Mouse (Mus musculus) intestine, embryonic 15.5 days (tissue): Measurements from ENCODE around the gene A930017K11Rik. TPM values are rescaled to one million over a fixed set of nuclear protein-coding genes. Genes with fewer than 3 reads are reported as not detected.
A peak's percentile ranks its signal among the peaks of the same experiment; 100 is the strongest.

ENCODE experiments used
- ATAC-seq: fragments of 200-750 bp; cut with Nextera tagmentation; 2 replicates; pipeline ENCODE4 v1.8.0; 2017; ENCODE audit warnings: moderate TSS enrichment, moderate library complexity
- H3K27ac ChIP-seq: fragments of 300-500 bp; sonication (generic); 2 replicates; pipeline ENCODE4 v1.5.1; 2015; ENCODE audit warnings: mild to moderate bottlenecking, inconsistent platforms
- H3K27me3 ChIP-seq: fragments of 300-500 bp; sonication (generic); replicated peaks from 2 replicates; pipeline ENCODE4 v1.6.1; 2015; ENCODE audit warnings: inconsistent platforms
- H3K36me3 ChIP-seq: fragments of 300-500 bp; sonication (generic); 2 replicates; pipeline ENCODE4 v1.6.1; 2015; ENCODE audit warnings: inconsistent platforms
- H3K4me1 ChIP-seq: fragments of 300-500 bp; sonication (generic); replicated peaks from 2 replicates; pipeline ENCODE4 v1.6.1; 2015; ENCODE audit warnings: inconsistent platforms
- H3K4me2 ChIP-seq: fragments of 300-500 bp; sonication (generic); replicated peaks from 2 replicates; pipeline ENCODE4 v1.6.1; 2015; ENCODE audit warnings: mild to moderate bottlenecking, inconsistent platforms
- H3K4me3 ChIP-seq: fragments of 300-500 bp; sonication (generic); replicated peaks from 2 replicates; pipeline ENCODE4 v1.5.1; 2015; ENCODE audit warnings: inconsistent platforms
- H3K9ac ChIP-seq: fragments of 300-500 bp; sonication (generic); 2 replicates; pipeline ENCODE4 v1.6.1; 2015; ENCODE audit warnings: inconsistent platforms
- H3K9me3 ChIP-seq: fragments of 300-500 bp; sonication (generic); 2 replicates; pipeline ENCODE4 v1.6.1; 2016; ENCODE audit warnings: inconsistent platforms
- WGBS: fragments of 180-500 bp; shearing (Covaris S2); methylation state at CpG from one replicate; pipeline ENCODE4 v1.1.7; 2015; 5-methylcytosine and 5-hydroxymethylcytosine counted together
- polyA plus RNA-seq: library from polyadenylated mRNA; unstranded; fragments of >200 nt; fragmentation: Nextera tagmentation; extraction: Ambion mirVana; gene quantifications from 2 replicates; pipeline ENCODE4 v1.2.1, GENCODE M21; 2015

Gene A930017K11Rik
- polyA plus RNA-seq: 0.20 and 0.28 TPM in 2 replicates

DNA sequence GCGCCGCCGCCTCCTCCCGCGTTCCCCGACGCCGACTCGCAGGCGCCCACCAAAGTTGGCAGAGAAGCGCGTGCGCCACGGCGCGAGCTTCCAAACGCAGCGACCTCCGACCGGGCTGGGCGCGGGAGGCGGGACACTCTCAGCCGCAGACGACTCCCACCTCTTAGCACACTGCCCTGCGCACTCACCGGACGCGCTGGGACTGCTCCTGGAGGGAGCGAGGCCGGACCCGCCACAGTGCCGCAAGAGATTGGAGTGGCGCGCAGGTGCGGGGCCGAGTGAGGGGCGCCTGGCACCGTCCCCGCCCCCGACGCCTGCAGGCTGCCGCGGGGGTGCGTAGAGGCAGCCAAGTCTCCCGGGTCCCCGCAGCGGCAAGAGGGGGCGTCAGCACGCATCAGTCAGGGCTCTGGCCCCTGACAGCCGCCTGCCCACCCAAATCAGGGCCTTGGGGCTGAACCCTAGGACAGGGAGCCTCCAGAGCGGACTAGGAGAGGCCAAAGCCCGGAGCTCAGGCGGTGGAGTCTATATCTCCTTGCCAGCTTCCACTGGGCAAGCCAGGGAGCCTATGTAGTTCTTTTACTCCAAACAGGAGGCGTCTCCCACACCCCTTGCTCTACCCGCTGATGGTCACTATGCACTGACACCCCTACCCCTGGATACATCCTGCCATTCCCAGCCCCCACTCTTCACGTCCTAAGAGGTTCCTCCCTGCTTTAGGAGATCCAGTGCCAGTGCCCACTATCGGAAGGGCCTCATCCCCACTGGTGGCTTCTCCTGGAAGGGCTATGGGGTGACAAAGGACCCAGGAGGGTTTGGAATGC lies at the start of gene A930017K11Rik:
A930017K11Rik (minus strand) TSS at position 763 of the 821 bp plus-strand sequence.
- H3K4me2 ChIP-seq: peak within 1 kb of the TSS; percentile 88

DNA sequence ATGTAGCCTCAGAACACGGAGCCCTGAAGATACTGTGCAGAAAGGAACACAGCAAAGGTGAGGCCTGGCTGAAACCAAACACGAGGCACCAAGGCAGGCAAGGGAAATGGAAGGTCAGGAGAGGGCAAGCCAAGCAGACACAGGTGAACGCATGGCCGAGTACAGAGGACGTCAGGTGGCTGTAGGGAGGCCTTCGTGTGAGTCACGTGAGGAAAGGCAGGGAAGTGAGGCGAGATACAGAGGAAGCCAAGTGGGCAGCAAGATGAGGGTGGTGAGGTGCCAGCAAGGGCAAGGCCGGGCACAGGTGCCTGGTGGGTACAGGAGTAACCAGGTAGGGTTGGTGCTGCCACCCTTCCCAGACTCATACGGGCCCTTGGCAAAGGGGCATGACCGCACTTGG lies 46.1 kb upstream of the A930017K11Rik start:
- no peak for ATAC-seq
- Histone ChIP-seq H3K9ac (no peak overlapping the region), H3K4me3 (no peak overlapping the region), H3K27me3 (no peaks in the 10 kb centered on the region), H3K36me3 (0 out of 2 replicates have a peak, but pooled peaks cover 2% of the 10 kb centered on the region), H3K27ac (no peak overlapping the region), H3K9me3 (no peaks in the 10 kb centered on the region), H3K4me1 (no peaks in the 10 kb centered on the region), H3K4me2 (no peak overlapping the region)
- 90% methylated on average over 11 of the region's 11 CpGs for WGBS

More for the DNA sequence above, at the start of gene A930017K11Rik:
- peak within 1 kb of the TSS; percentile 40 for H3K4me3 ChIP-seq
- no peaks in the 10 kb centered on the region for H3K9me3 ChIP-seq
- peak; percentile 44 for ATAC-seq
- no peak within 1 kb of the TSS for H3K27ac ChIP-seq
- peaks cover 41% of the 10 kb centered on the region for H3K27me3 ChIP-seq
- no peaks in the 10 kb centered on the region for H3K36me3 ChIP-seq
- H3K4me1 ChIP-seq: peaks cover 12% of the 10 kb centered on the region
- WGBS: 1% methylated on average over 58 of the region's 58 CpGs
- peak within 1 kb of the TSS; percentile 36; the same call in 1 of the 2 replicates for H3K9ac ChIP-seq

DNA sequence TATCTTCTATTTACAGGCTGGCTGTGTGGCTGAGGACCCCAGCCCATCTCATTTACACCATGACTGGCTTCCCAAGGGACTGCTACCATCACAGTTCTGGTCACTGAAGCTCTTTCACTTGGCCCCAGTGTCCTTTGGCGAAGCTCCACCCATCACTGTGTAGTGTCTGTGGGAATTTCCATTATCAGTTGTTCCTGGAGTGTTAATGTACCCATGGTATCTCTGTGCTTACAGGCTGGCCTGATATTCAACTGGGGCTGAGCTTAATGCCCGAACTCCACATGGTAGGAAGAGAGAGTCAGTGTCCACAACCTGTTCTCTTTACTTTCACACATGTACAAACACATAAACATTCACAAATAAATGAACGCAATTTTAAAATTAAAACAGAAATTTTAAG lies 41.1 kb upstream of the A930017K11Rik start:
- Histone ChIP-seq H3K4me3 (no peak overlapping the region), H3K27ac (no peak overlapping the region), H3K9me3 (no peaks in the 10 kb centered on the region), H3K4me2 (no peak overlapping the region), H3K27me3 (no peaks in the 10 kb centered on the region), H3K36me3 (peaks cover 9% of the 10 kb centered on the region; the same call in 1 of the 2 replicates), H3K4me1 (no peaks in the 10 kb centered on the region), H3K9ac (no peak overlapping the region)
- ATAC-seq: no peak
- 91% methylated on average over 3 of the region's 3 CpGs for WGBS

DNA sequence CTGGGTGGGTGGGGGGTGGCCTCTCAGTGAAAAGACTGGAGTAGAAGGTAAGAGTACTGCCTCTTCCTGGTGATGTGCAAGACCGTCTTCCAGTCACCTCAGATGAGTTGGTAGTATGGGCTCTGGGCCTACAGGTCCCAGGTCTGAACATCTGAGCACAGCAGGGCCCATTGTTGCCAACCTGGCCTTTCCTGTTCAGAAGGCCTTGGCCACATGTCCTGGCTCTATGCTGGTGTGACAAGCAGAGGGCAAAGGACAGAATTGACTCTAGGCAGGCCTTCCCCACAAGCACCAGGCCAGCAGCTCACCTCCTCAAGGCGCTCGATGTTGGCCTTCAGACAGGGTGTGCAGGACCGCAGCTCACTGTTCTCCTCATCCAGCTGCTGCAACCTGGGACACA lies 39.9 kb upstream of the A930017K11Rik start:
- H3K27ac ChIP-seq: no peak overlapping the region
- H3K4me2 ChIP-seq: no peak overlapping the region
- H3K27me3 ChIP-seq: no peaks in the 10 kb centered on the region
- peaks cover 8% of the 10 kb centered on the region; the same call in 1 of the 2 replicates for H3K36me3 ChIP-seq
- WGBS: 95% methylated on average over 4 of the region's 4 CpGs
- no peak for ATAC-seq
- H3K4me3 ChIP-seq: no peak overlapping the region
- no peak overlapping the region for H3K9ac ChIP-seq
- H3K9me3 ChIP-seq: no peaks in the 10 kb centered on the region
- no peaks in the 10 kb centered on the region for H3K4me1 ChIP-seq

DNA sequence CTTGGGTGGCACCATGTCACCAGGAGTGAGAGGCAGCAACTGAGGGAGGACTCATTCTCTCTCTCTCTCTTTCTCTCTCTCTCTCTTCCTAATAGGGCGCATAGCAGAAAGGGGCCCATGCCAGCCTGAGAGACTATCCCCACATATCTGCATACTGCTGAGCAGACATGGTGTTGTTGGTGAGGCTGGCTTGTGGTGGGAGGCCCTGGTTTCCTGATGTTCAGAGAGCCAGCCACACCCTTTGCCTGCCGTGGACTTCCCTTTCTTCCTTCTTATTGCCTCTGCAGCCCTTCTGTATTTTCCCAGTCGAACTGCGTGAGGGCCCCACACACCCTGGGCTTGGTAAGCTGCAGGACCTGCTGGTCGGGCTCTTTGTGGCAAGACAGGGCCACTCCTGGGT lies 38.0 kb upstream of the A930017K11Rik start:
- WGBS: 78% methylated on average over 5 of the region's 5 CpGs
- Histone ChIP-seq H3K36me3 (peaks cover 8% of the 10 kb centered on the region; the same call in 1 of the 2 replicates), H3K9me3 (no peaks in the 10 kb centered on the region), H3K4me1 (no peaks in the 10 kb centered on the region), H3K27me3 (no peaks in the 10 kb centered on the region), H3K4me3 (no peak overlapping the region), H3K27ac (no peak overlapping the region), H3K9ac (no peak overlapping the region), H3K4me2 (no peak overlapping the region)
- no peak for ATAC-seq

DNA sequence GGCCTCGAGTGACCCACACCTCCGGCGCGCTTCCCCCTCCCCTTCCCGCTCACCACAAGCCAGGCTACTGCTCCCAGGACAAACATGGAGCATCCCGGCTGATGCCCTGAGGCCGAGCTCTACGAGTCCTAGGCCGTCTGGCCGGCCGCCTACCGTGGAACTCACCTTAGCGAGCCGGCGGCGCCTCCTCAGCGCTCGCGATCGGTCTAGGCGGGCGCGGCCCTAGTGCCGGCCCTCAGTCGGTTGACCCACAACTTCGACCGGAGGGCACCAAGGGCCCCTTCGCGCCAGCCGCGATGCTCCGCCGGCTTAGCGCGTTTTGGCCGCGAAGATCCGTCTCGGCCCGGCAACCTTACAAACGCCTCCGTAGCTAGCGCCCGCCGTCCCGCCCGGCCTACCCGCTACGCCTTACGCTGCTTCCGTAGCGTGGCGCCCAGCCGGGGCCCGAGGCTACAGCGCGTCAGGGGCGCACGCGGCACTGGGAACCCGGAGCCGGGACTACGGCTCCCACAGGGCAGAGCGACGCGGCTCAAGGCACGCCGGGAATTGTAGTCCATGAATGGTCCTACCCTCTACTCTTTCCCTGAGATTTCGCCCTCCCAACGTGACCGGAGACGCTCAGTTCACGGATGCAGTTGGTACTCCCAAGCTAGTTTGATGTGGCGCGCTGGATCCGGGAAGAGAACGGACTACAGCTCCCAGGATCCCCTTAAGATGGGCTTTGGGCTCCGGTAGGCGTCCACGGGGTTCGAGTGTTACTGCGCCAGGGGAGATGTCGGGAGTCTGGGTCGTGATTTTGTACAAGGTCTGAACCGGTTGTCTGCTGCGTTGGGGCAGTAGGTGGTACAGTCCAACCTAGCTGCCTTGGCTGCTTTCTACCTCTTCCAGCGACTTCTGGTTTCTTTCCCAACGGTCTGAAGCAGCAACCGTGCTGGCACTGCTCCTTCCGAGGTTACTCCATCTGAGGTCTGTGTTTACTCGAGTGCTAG lies 33.2 kb upstream of the A930017K11Rik start, which contains the start of gene Capn15:
Capn15 (minus strand) TSS at position 491 of the 989 bp plus-strand sequence.
- under 1% methylated on average over 89 of the region's 91 CpGs for WGBS

DNA sequence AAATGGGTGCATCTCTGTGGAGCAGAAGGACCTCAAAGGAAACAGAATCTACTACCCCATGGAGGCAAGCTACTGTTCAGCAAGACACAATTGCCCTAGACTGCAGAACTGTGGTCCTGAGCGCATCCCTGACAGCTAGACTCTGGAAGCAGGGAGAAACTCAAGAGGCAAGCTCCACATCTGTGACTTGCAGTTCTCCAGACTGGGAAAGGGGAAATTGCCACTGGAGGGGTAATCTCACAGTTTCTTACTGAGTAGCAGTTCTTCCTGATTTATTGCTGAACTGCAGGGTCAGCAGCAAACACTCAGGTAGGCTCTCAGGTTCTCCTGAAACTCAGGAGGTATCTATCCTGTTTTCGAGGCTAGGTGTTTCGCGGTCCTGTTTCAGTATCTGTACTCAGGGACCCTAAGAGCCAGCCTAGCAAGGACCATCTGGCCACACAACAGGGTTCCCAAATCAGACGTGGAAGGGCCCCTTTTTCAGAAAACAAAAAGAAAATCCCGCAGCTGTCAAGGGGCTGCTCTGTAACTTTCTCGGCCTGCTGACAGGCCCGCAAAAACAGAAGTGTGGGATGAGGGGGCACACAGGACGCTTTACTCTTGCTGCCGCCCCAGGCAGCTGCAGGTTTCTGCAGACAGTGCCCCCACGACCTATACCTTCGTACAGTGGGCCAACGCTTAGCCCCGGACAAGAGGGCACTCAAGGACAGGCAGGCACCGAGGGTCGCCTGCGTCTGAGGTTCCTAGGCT lies 32.4 kb upstream of the A930017K11Rik start:
- no peaks in the 10 kb centered on the region for H3K9me3 ChIP-seq

More for the DNA sequence above, 33.2 kb upstream of the A930017K11Rik start, which contains the start of gene Capn15:
- Histone ChIP-seq H3K27me3 (no peaks in the 10 kb centered on the region), H3K4me1 (peaks cover 24% of the 10 kb centered on the region; the same call in 1 of the 2 replicates), H3K9me3 (no peaks in the 10 kb centered on the region), H3K4me3 (peak within 1 kb of the TSS; percentile 75), H3K27ac (peak within 1 kb of the TSS; percentile 83), H3K9ac (peak within 1 kb of the TSS; percentile 89), H3K36me3 (peaks cover 1% of the 10 kb centered on the region; the same call in 1 of the 2 replicates), H3K4me2 (peak within 1 kb of the TSS; percentile 73)
- ATAC-seq: peak; percentile 99

DNA sequence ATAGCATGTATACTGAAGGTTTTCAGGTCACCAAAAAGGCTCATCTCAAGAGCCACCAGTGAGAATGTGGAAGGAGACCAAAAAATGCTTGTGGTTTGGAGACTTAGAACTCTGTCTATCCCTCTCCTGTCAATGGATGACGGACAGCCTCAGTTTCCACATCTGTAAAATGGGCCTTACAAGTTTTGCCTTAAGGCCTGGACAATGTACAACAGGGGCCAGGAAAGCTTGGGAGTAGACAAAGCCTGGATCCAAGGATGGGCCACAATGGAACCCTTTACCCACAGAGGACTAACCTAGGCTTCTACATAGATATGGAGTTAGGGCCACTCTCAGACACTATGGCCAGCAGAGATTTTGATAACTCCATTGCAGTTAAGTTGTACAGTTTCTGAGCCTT lies 31.7 kb upstream of the A930017K11Rik start:
- WGBS: 100% methylated on average over 1 of the region's 1 CpGs
- Histone ChIP-seq H3K27me3 (no peaks in the 10 kb centered on the region), H3K36me3 (no peaks in the 10 kb centered on the region), H3K4me2 (peak overlapping the region; percentile 73), H3K9ac (peak overlapping the region; percentile 5; the same call in 1 of the 2 replicates), H3K27ac (no peak overlapping the region), H3K4me3 (peak overlapping the region; percentile 75; the same call in 1 of the 2 replicates), H3K4me1 (peaks cover 26% of the 10 kb centered on the region; the same call in 1 of the 2 replicates), H3K9me3 (no peaks in the 10 kb centered on the region)
- ATAC-seq: no peak

More for the DNA sequence above, 32.4 kb upstream of the A930017K11Rik start:
- Histone ChIP-seq H3K27ac (peak overlapping the region; percentile 83), H3K27me3 (no peaks in the 10 kb centered on the region), H3K4me1 (peaks cover 24% of the 10 kb centered on the region; the same call in 1 of the 2 replicates), H3K4me3 (peak overlapping the region; percentile 75), H3K4me2 (peak overlapping the region; percentile 73), H3K9ac (peak overlapping the region; percentile 89), H3K36me3 (no peaks in the 10 kb centered on the region; the same call in 1 of the 2 replicates)
- no peak for ATAC-seq
- WGBS: 12% methylated on average over 17 of the region's 17 CpGs

DNA sequence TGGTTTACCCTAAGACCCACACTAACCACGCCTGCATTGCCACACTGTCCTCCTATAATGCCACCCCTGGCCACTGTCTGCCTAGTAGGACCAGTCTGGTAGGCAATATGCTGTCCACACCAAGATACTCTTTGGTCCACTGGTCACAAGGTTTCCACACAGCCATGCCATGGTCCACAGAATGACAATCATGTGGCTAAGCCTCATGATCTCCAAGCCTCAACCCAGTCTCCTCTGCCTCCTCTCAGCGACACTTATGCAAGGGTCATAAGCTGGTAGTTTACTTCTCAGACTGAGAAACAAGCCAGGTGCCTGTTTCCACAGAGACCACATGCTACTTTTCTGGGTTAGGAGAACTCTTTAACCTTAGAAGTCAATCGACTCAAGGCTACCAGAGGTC lies 30.5 kb upstream of the A930017K11Rik start:
- H3K9me3 ChIP-seq: no peaks in the 10 kb centered on the region
- no peak for ATAC-seq
- H3K4me3 ChIP-seq: no peak overlapping the region
- no peaks in the 10 kb centered on the region for H3K27me3 ChIP-seq
- H3K4me1 ChIP-seq: peaks cover 27% of the 10 kb centered on the region; the same call in 1 of the 2 replicates
- no peak overlapping the region for H3K9ac ChIP-seq
- no peak overlapping the region for H3K27ac ChIP-seq
- H3K4me2 ChIP-seq: no peak overlapping the region
- WGBS: 87% methylated on average over 3 of the region's 3 CpGs
- no peaks in the 10 kb centered on the region for H3K36me3 ChIP-seq

DNA sequence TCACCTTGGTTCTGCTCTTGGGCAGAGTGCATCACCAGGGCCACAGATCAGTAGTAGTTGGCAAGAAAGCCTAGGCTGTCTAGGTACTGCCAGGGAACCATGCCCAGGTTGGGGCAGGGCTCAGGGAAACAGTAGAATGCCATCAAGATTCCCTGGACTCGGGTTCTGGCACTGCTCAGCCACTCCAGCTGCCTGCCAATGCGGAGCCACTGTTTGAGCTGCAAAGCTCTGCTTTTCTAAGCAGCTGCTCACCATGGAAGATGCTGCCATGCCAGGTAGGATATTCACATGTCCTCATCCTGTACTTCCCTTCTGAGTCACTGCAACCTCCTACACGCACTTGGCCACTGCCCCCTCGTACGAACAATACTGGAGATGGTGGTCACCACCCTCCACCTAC lies 28.5 kb upstream of the A930017K11Rik start:
- Histone ChIP-seq H3K4me3 (no peak overlapping the region), H3K9me3 (no peaks in the 10 kb centered on the region), H3K27me3 (no peaks in the 10 kb centered on the region), H3K27ac (peak overlapping the region; percentile 57; the same call in 1 of the 2 replicates), H3K4me1 (peaks cover 27% of the 10 kb centered on the region; the same call in 1 of the 2 replicates), H3K4me2 (no peak overlapping the region), H3K9ac (no peak overlapping the region), H3K36me3 (no peaks in the 10 kb centered on the region)
- ATAC-seq: no peak
- WGBS: 78% methylated on average over 5 of the region's 5 CpGs
